Mouse (Mus musculus) kidney, adult 2 months (tissue): ENCODE results near the gene Tsen2. TPM values are rescaled to one million over a fixed set of nuclear protein-coding genes. Genes with fewer than 3 reads are reported as not detected.
A peak's percentile ranks its signal among the peaks of the same experiment; 100 is the strongest.

ENCODE experiments used
- DNase-seq: peaks from one replicate; pipeline ENCODE4 v3.0.0; 2021
- H3K27ac ChIP-seq: fragments of 200-500 bp; 2 replicates; pipeline ENCODE4 v1.5.1; 2012; ENCODE audit warnings: low read depth, low read length, control low read depth, inconsistent platforms; ENCODE audit not compliant: insufficient read depth
- H3K27me3 ChIP-seq: fragments of 200-500 bp; replicated peaks from 2 replicates; pipeline ENCODE4 v1.6.1; 2012; ENCODE audit warnings: mild to moderate bottlenecking, moderate library complexity, low read length, inconsistent platforms; ENCODE audit not compliant: control insufficient read depth, insufficient read depth
- H3K36me3 ChIP-seq: fragments of 200-500 bp; 2 replicates; pipeline ENCODE4 v1.6.1; 2012; ENCODE audit warnings: mild to moderate bottlenecking, moderate library complexity, low read length, inconsistent platforms; ENCODE audit not compliant: control insufficient read depth, insufficient read depth
- H3K4me1 ChIP-seq: fragments of 200-500 bp; 2 replicates; pipeline ENCODE4 v1.6.1; 2011; ENCODE audit warnings: low read length; ENCODE audit not compliant: control insufficient read depth, insufficient read depth
- H3K4me3 ChIP-seq: fragments of 200-500 bp; 2 replicates; pipeline ENCODE4 v1.5.1; 2011; ENCODE audit warnings: mild to moderate bottlenecking, low read depth, low read length, control low read depth; ENCODE audit not compliant: insufficient read depth
- CTCF ChIP-seq: fragments of 200-500 bp; conservative IDR thresholded peaks from 2 replicates; pipeline ENCODE4 v1.5.1; 2011; ENCODE audit warnings: low read depth, mild to moderate bottlenecking, control low read depth, low read length, moderate library complexity, mixed read lengths; ENCODE audit not compliant: insufficient read depth, insufficient read length
- POLR2A ChIP-seq: fragments of 200-500 bp; IDR thresholded peaks from one replicate; pipeline ENCODE4 v1.6.1; 2011; ENCODE audit warnings: low read depth, low read length, control low read depth
- WGBS: fragments of 180-500 bp; shearing (Covaris S2); methylation state at CpG from one replicate; pipeline ENCODE4 v1.1.7; 2018; 5-methylcytosine and 5-hydroxymethylcytosine counted together
- polyA plus RNA-seq: library from polyadenylated mRNA; depleted of rRNA; stranded (reverse); fragments of >200 nt; gene quantifications from 2 replicates; pipeline ENCODE4 v1.2.3, GENCODE M21; 2012

The Tsen2 gene
- polyA plus RNA-seq, 1 experiment, result 4.8 TPM

DNA sequence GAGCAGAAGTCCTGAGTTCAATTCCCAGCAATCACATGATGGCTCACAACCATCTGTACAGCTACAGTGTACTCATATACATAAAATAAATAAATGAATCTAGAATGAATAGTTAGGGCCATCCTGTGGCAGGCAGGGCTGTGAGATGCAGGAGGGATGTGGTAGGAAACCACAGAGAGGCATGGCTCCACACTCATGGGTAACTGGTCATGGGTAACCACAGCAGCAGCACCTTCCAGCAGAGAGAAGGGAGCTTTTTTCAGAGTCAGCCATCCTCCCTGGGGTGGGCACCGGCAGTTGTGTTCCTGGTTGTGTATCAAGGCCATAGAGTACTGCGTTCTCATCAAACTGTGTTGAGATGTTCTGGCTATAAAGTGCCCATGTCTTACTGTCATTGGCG, 50.0 kb downstream of the Tsen2 start:
- TF ChIP-seq POLR2A (no peak), CTCF (no peak)
- peaks cover 8% of the 10 kb centered on the region; the same call in 1 of the 2 replicates for H3K4me1 ChIP-seq
- no peak for DNase-seq
- H3K27ac ChIP-seq, result no peak overlapping the region
- WGBS, result 86% methylated on average over 3 of the region's 3 CpGs
- no peak overlapping the region for H3K4me3 ChIP-seq
- H3K36me3 ChIP-seq, result no peaks in the 10 kb centered on the region
- H3K27me3 ChIP-seq, result no peaks in the 10 kb centered on the region

DNA sequence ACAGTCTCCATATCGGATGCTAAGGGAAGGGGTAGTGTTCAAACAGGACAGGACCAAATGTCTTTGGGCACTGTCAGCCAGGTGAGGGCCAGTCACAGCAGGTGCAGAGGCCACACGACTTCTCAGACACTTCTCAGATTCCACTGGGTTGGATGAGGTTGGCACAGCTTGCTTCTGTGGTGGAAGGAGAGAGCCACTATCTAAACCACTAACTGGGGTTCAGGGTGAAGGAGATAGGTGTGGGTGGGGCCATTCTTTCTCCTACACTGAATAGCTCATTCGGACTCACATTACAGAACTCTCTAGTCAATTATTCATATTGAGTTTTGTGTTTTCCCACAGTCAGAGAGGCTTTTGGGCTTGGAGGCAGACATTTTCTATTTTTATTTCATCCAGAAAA, 51.2 kb downstream of the Tsen2 start:
- H3K36me3 ChIP-seq, result no peaks in the 10 kb centered on the region
- TF ChIP-seq POLR2A (no peak), CTCF (no peak)
- WGBS, result 67% methylated on average over 3 of the region's 3 CpGs
- peaks cover 8% of the 10 kb centered on the region; the same call in 1 of the 2 replicates for H3K4me1 ChIP-seq
- no peak for DNase-seq
- no peak overlapping the region for H3K27ac ChIP-seq
- no peak overlapping the region for H3K4me3 ChIP-seq
- no peaks in the 10 kb centered on the region for H3K27me3 ChIP-seq

DNA sequence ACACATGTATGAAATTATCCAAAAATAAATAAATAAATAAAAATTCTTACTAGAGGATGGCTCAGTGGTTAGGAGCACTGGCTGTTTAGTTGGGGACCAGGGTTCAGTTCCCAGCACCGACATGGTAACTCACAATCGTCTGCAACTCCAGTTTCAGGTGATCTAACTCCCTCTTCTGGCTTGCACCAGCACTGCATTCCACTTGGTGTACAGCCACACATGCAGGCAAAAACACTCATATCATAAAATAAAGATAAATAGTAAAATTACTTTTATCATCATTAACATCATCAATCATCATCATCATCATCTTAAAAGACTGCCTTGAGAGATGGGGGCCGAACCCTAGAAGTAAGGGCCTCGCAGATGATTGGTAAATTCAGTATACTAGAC, 56.9 kb downstream of the Tsen2 start:
- Histone ChIP-seq H3K27me3 (no peaks in the 10 kb centered on the region), H3K27ac (no peak overlapping the region), H3K36me3 (no peaks in the 10 kb centered on the region), H3K4me1 (peaks cover 4% of the 10 kb centered on the region; the same call in 1 of the 2 replicates), H3K4me3 (peak overlapping the region; percentile 20)
- TF ChIP-seq POLR2A (no peak), CTCF (no peak)
- WGBS, result 65% methylated on average over 4 of the region's 4 CpGs
- DNase-seq, result no peak

GRCm38 (mm10) chr6:115601715-115602523, 57.5 kb downstream of the Tsen2 start, which contains the start of gene Mkrn2:
TSS of gene Mkrn2 (plus strand) at chr6:115601902.
- peak within 1 kb of the TSS; percentile 76 for H3K4me3 ChIP-seq
- H3K27me3 ChIP-seq, result no peaks in the 10 kb centered on the region
- DNase-seq, result peak; percentile 86
- H3K4me1 ChIP-seq, result peaks cover 4% of the 10 kb centered on the region; the same call in 1 of the 2 replicates
- TF ChIP-seq CTCF (no peak), POLR2A (peak; percentile 24)
- WGBS, result 1% methylated on average over 61 of the region's 61 CpGs
- peak within 1 kb of the TSS; percentile 10; the same call in 1 of the 2 replicates for H3K27ac ChIP-seq
- H3K36me3 ChIP-seq, result no peaks in the 10 kb centered on the region

DNA sequence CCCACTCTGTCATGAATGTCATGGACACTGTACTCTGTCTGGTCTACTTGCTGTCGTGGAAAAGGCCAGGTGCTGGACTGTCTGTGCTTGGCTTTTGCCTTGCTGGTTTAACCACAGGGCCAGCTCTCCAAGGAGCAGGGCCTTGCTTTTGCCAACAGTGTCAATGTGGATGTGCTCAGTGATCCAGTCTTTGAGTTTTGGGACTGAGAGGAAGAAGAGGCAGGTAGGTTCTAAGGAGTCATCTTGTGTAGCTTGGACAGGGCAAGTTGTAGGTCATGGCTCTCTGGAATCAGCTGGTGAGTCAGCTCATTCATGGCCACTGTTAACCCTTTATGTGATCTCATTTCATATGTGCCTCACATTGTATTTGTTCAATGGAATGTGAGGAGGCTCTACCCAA, 62.0 kb downstream of the Tsen2 start:
- 88% methylated on average over 1 of the region's 1 CpGs for WGBS

DNA sequence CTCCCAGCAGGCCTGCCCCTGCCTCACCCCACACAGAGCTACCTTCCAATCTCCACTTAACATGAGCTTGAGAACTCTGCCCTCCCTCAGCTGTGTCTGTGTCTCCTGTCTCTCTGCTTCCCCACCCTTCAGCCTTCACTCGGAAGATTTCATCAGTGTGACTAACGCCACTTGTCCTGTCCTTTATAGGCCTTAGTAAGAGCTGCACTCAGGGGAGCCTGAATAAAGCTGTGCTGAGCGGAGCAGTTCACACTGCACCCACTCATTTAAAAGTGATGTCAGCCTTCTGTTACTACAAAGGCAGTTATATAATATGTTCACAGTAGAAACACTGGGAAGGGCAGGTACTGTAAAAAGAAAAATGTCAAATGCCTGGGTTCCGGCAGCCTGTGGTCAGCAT, 63.0 kb downstream of the Tsen2 start:
- no peak for DNase-seq
- no peaks in the 10 kb centered on the region for H3K36me3 ChIP-seq
- no peaks in the 10 kb centered on the region for H3K27me3 ChIP-seq
- TF ChIP-seq POLR2A, result no peak
- no peak for TF ChIP-seq CTCF
- WGBS, result 76% methylated on average over 4 of the region's 4 CpGs
- no peak overlapping the region for H3K4me3 ChIP-seq
- no peak overlapping the region for H3K27ac ChIP-seq
- H3K4me1 ChIP-seq, result peaks cover 4% of the 10 kb centered on the region; the same call in 1 of the 2 replicates

More for the DNA sequence above, 62.0 kb downstream of the Tsen2 start:
- TF ChIP-seq POLR2A (no peak), CTCF (no peak)
- DNase-seq, result no peak
- Histone ChIP-seq H3K4me3 (no peak overlapping the region), H3K27ac (no peak overlapping the region), H3K27me3 (no peaks in the 10 kb centered on the region), H3K36me3 (no peaks in the 10 kb centered on the region), H3K4me1 (peaks cover 4% of the 10 kb centered on the region; the same call in 1 of the 2 replicates)

DNA sequence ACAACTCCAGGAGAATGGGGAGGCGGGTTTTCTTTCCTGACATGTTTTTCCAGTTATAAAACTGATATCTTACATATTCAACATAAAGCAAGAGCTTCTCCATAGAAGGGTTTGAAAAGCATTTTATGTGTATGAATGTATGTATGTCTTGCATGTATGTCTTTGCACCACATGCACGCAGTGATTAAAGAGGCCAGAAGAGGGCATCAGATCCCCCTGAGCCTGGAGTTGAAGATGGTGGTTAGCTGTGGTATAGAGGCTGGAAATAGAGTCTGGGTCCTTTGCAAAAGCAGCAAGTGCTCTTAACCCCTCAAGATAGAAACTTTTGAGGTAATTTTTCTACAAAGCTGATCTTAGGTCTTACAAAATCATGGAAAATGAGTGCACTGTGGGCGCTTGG, 64.7 kb downstream of the Tsen2 start:
- Histone ChIP-seq H3K4me1 (no peaks in the 10 kb centered on the region), H3K27ac (no peak overlapping the region), H3K27me3 (no peaks in the 10 kb centered on the region), H3K4me3 (no peak overlapping the region), H3K36me3 (no peaks in the 10 kb centered on the region; the same call in 1 of the 2 replicates)
- TF ChIP-seq POLR2A (no peak), CTCF (peak; percentile 51)
- DNase-seq, result no peak
- WGBS, result 80% methylated on average over 3 of the region's 3 CpGs
